Mouse (Mus musculus) bone marrow macrophage, adult 2 months (primary cell): ENCODE results near the gene Dlgap3. TPM values are rescaled to one million over a fixed set of nuclear protein-coding genes. Genes with fewer than 3 reads are reported as not detected.

Source experiments
- H3K27ac ChIP-seq: 2 replicates; pipeline ENCODE4 v1.5.1; 2012; ENCODE audit warnings: low read depth, low read length; ENCODE audit not compliant: insufficient read depth
- H3K4me1 ChIP-seq: 2 replicates; pipeline ENCODE4 v1.6.1; 2012; ENCODE audit warnings: low read length; ENCODE audit not compliant: control insufficient read depth, insufficient read depth
- H3K4me3 ChIP-seq: 2 replicates; pipeline ENCODE4 v1.5.1; 2012; ENCODE audit warnings: mild to moderate bottlenecking, low read length, moderate library complexity; ENCODE audit not compliant: insufficient read depth
- CTCF ChIP-seq: IDR thresholded peaks from 2 replicates; pipeline ENCODE4 v1.5.1; 2012; ENCODE audit warnings: low read depth, mild to moderate bottlenecking, low read length, moderate library complexity
- POLR2A ChIP-seq: IDR thresholded peaks from 2 replicates; pipeline ENCODE4 v1.6.1; 2012; ENCODE audit warnings: mild to moderate bottlenecking, low read depth, low read length, borderline replicate concordance
- polyA plus RNA-seq: library from polyadenylated mRNA; stranded (reverse); fragments of >200 nt; gene quantifications from 2 replicates; pipeline ENCODE4 v1.2.4, GENCODE M21; 2012; ENCODE audit not compliant: missing spikeins, insufficient read depth, insufficient read length

The Dlgap3 gene
- polyA plus RNA-seq, 1 experiment = not detected

GRCm38 (mm10) chr4:127190921-127191320, 21.9 kb downstream of the Dlgap3 start:
- no peak for TF ChIP-seq POLR2A
- no peak for TF ChIP-seq CTCF
- Histone ChIP-seq H3K4me1 (no peaks in the 10 kb centered on the region), H3K4me3 (no peak overlapping the region), H3K27ac (no peak overlapping the region)

DNA sequence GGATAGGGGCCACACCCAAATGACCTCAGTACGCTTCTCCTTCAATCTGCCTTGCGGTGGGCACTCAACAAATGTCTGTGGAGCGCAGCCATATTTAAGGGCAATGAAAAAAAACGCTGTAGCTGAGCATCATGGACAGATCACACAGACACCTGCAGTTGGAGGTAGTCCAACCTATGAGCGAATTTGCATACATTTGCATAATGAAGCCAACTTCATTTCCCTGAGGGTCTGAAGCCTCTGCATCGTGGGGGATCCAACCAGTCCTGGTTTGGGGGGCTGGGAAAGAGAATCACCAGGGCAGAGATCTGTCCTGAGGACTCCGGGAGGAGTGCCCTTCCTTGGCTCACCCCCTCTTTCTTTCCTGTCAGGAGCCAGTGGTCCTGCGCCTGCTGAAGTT, 23.7 kb downstream of the Dlgap3 start:
- TF ChIP-seq POLR2A = no peak
- TF ChIP-seq CTCF = no peak
- H3K4me1 ChIP-seq = no peaks in the 10 kb centered on the region
- no peak overlapping the region for H3K4me3 ChIP-seq
- H3K27ac ChIP-seq = no peak overlapping the region

DNA sequence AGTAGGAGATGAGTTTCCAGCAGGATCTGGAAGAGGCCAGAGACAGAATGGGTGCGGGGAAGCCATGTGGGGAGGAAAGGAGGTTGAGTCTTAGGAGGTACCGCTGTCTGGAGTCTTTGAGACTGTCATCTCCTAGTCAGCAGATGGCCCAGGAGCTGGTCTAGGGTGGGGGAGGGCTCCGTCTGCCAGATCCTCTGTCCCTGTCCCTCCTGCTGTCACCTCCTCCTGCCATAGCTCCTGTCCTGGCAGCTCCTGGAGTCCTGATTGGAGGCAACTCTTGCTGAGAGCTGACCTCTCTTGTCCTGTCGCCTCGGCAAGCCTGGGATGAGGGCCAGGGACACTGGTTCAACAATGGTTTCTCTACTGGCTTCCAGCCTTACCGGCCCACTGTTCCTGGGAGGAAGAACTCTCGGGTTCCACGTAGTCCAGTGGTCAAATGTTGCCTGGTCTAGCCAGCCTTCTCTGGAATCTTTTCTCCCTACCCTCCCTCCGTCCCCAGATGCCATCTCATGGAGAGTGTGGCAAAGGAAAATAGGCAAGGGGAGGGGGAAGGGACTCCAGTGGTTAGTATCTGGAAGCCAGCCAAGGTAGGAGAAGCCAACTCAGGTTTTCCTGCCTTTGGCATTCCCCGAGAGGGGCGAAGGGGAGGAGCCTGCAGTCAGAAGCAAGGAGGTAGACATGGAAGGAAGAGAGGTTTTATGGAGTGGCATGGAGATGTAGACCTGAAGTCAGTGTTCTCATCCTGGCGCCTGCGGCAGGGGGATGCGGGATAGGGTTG, 24.6 kb downstream of the Dlgap3 start:
- H3K4me1 ChIP-seq = no peaks in the 10 kb centered on the region
- no peak overlapping the region for H3K27ac ChIP-seq
- H3K4me3 ChIP-seq = no peak overlapping the region
- TF ChIP-seq POLR2A (no peak), CTCF (no peak)

- Histone ChIP-seq H3K4me3 (no peak overlapping the region), H3K4me1 (no peaks in the 10 kb centered on the region), H3K27ac (no peak overlapping the region)
- no peak for TF ChIP-seq CTCF
These were observed 25.7 kb downstream of the Dlgap3 start for GRCm38 (mm10) chr4:127194477-127195269.

GRCm38 (mm10) chr4:127198609-127199008, 29.6 kb downstream of the Dlgap3 start:
- H3K4me3 ChIP-seq = no peak overlapping the region
- no peak for TF ChIP-seq CTCF
- H3K27ac ChIP-seq = no peak overlapping the region

DNA sequence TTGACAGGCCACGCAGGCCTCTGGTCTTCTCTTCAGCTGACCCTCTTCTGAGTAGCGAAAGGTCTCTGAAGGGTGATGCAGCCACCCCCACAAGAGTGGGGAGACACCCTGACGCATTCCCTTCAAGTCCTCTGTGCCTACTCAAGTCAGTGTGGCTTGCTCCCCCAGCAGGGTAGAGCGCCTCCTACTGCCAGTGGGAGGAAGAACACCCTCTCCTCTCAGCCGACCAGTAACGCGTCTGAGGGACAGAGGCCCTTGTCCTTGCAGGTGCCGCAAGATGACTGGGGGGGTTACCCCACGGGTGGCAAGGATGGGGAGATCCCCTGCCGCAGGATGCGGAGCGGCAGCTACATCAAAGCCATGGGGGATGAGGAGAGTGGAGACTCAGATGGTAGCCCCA, 30.4 kb downstream of the Dlgap3 start:
- Histone ChIP-seq H3K4me3 (no peak overlapping the region), H3K4me1 (peaks cover 6% of the 10 kb centered on the region), H3K27ac (no peak overlapping the region)
- TF ChIP-seq CTCF = no peak
- TF ChIP-seq POLR2A = no peak

More at GRCm38 (mm10) chr4:127198609-127199008, 29.6 kb downstream of the Dlgap3 start:
- peaks cover 6% of the 10 kb centered on the region for H3K4me1 ChIP-seq

DNA sequence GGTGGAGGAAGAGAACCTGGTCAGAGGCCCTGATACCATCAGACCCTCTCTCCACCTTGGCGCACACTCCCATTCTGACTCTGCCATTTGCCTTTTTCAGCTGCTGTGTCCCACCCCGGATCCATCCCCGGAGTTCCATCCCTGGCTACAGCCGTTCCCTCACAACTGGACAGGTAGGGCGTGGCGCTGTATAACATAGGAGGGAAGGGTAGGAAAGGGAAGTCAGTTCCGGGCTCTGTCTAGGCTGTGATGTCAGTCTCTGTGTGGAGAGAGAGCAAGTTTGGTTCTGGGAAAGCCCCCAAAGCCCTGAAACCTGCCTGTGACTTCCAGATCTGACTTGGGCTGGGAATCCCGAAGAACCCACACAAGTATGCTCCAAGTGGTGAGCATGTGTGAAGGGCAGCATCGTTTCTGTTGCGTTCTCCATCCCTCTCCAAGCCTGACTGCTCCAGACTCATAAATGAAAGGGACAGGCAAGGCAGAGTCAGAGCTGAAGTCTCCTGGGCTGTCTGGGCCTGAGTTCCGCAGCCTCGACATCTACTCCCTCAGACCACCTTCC, 31.2 kb downstream of the Dlgap3 start:
- Histone ChIP-seq H3K4me3 (no peak overlapping the region), H3K27ac (no peak overlapping the region), H3K4me1 (peaks cover 6% of the 10 kb centered on the region)
- TF ChIP-seq POLR2A (no peak), CTCF (no peak)

DNA sequence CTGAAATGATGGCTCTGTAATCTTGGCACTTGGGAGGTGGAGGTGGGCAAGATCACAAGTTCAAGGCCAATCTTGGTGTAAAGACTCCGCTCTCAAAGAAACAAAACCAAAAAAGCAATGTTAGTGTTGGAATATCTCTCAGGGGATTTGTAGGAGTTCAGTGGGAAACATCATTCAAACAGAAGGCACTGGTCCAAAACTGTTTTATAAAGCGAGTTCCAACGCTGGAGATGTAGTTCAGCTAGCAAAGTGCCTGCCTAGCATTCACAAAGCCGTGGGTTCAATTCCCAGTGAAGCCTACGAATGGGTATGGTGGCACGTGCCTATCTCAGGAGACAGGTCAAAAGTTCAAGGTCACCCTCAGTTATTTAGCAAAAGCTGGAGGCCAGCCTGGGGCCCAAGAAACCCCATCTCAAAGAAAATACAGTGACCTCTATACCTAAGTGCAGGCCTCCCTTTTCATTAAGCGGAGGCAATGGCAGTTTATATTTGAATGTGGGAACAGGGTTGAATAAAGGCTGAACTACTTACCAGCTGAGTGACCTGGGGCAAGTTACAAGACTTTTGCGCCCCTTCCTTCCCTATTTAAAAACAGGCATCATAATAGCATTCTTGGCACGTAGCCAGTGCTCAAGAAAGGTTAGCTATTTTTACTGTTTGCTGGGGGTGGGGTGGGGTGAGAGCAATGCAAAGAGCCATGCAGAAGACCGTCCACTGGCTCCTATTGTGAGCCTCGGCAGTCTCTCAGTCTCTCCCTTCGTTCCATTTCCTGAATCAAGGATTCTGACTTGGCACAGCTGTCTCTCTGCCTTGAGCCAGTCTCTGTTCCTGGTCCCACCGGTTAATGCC, 32.0 kb downstream of the Dlgap3 start:
- no peak overlapping the region for H3K27ac ChIP-seq
- TF ChIP-seq POLR2A = no peak
- peaks cover 6% of the 10 kb centered on the region for H3K4me1 ChIP-seq
- H3K4me3 ChIP-seq = no peak overlapping the region

GRCm38 (mm10) chr4:127203081-127203480, 34.1 kb downstream of the Dlgap3 start:
- Histone ChIP-seq H3K4me3 (no peak overlapping the region), H3K27ac (no peak overlapping the region)
- TF ChIP-seq CTCF = no peak
- TF ChIP-seq POLR2A = no peak

More at GRCm38 (mm10) chr4:127203081-127203480, 34.1 kb downstream of the Dlgap3 start:
- peaks cover 6% of the 10 kb centered on the region for H3K4me1 ChIP-seq
